11 mouse cellular contexts compared by ENCODE assay signal in genomic region chr10:95254046-95254445, GRCm38 (mm10).
DNase-seq lines count a peak whose midpoint lies in the region; ATAC-seq and TF ChIP-seq lines count a peak whose summit lies in the region.
"Had no signal": no experiment of that assay in that cellular context is flagged by ENCODE, and none has a peak within 500 bp of the region (broad histone marks: within the 10 kb centered on the region; RNA-seq: fewer than 3 reads in every experiment).

No protein-coding gene starts in this region.

- no peak for TF ChIP-seq EP300 in ES-Bruce4 (IDR thresholded peaks at IDR 0.05; ENCODE audit: insufficient read depth, low read depth, low read length)

- H3K27me3 ChIP-seq in hindbrain, embryonic 10.5 days (ENCODE audit: insufficient read depth, poor library complexity, severe bottlenecking): no peaks in the 10 kb centered on the region
- H3K27me3 ChIP-seq in hindbrain, embryonic 11.5 days (ENCODE audit: control insufficient read depth, insufficient read depth, low read length): no peaks in the 10 kb centered on the region
- H3K27me3 ChIP-seq in ES-Bruce4 (ENCODE audit: control insufficient read depth, insufficient read depth, low read length, poor library complexity, severe bottlenecking): no peaks in the 10 kb centered on the region
- H3K27me3 ChIP-seq in limb, embryonic 12.5 days: peaks cover 7% of the 10 kb centered on the region; the same call in 1 of the 2 replicates
- H3K27me3 ChIP-seq: kidney, embryonic 15.5 days had no signal

- intact Hi-C loops in left cerebral cortex, postnatal 4 days (cut with DNase I): no loop called here

- WGBS in hindbrain, embryonic 10.5 days: 52% methylated on average over 3 of the region's 3 CpGs
- WGBS in hindbrain, embryonic 11.5 days: 35% methylated on average over 3 of the region's 3 CpGs
- WGBS in limb, embryonic 12.5 days: 64% methylated on average over 3 of the region's 3 CpGs

- no peak for ATAC-seq in hindbrain, embryonic 11.5 days (ENCODE audit: low FRiP score)
- ATAC-seq in limb, embryonic 12.5 days (ENCODE audit: insufficient number of reproducible peaks, insufficient read depth, low FRiP score, low TSS enrichment, low read depth): no peak

- H3K36me3 ChIP-seq in hindbrain, embryonic 10.5 days: no peaks in the 10 kb centered on the region
- H3K36me3 ChIP-seq in hindbrain, embryonic 11.5 days (ENCODE audit: control insufficient read depth, insufficient read depth, low read length): no peaks in the 10 kb centered on the region
- H3K36me3 ChIP-seq in ES-Bruce4 (ENCODE audit: control insufficient read depth, insufficient read depth, low read length, poor library complexity, severe bottlenecking): no peaks in the 10 kb centered on the region
- H3K36me3 ChIP-seq in limb, embryonic 12.5 days: no peaks in the 10 kb centered on the region
- H3K36me3 ChIP-seq: kidney, embryonic 15.5 days had no signal

- peaks cover 54% of the 10 kb centered on the region for H3K4me1 ChIP-seq in hindbrain, embryonic 10.5 days (replicated peaks)
- peaks cover 8% of the 10 kb centered on the region; the same call in 1 of the 2 replicates for H3K4me1 ChIP-seq in hindbrain, embryonic 11.5 days (replicated peaks; ENCODE audit: control insufficient read depth, insufficient read depth, low read length)
- H3K4me1 ChIP-seq in ES-Bruce4 (ENCODE audit: control insufficient read depth, insufficient read depth, low read length): peaks cover 6% of the 10 kb centered on the region
- H3K4me1 ChIP-seq in brown adipose tissue, adult 24 weeks (ENCODE audit: control insufficient read depth, insufficient read depth, insufficient read length, low read length): peaks cover 11% of the 10 kb centered on the region; the same call in 1 of the 2 replicates
- H3K4me1 ChIP-seq in limb, embryonic 12.5 days (replicated peaks): peaks cover 40% of the 10 kb centered on the region

- H3K27ac ChIP-seq in hindbrain, embryonic 10.5 days: peak overlapping the region; percentile 69
- H3K27ac ChIP-seq in hindbrain, embryonic 11.5 days (ENCODE audit: low read depth, low read length): no peak overlapping the region
- H3K27ac ChIP-seq in ES-Bruce4 (ENCODE audit: insufficient read depth, low read length): peak overlapping the region; percentile 64
- H3K27ac ChIP-seq in brown adipose tissue, adult 24 weeks (replicated peaks; ENCODE audit: low read depth, low read length): no peak overlapping the region
- H3K27ac ChIP-seq in limb, embryonic 12.5 days: peak overlapping the region; percentile 86
- H3K27ac ChIP-seq: kidney, embryonic 15.5 days had no signal

- H3K9ac ChIP-seq in hindbrain, embryonic 11.5 days (ENCODE audit: low read depth, low read length): no peak overlapping the region
- H3K9ac ChIP-seq in ES-Bruce4 (ENCODE audit: low read depth, poor library complexity, severe bottlenecking): no peak overlapping the region
- no peak overlapping the region for H3K9ac ChIP-seq in limb, embryonic 12.5 days (replicated peaks)
- H3K9ac ChIP-seq: kidney, embryonic 15.5 days had no signal

- no peak for TF ChIP-seq CTCF in ES-Bruce4 (IDR thresholded peaks at IDR 0.05; ENCODE audit: low read depth, low read length)

- no peak for TF ChIP-seq POLR2A in ES-Bruce4 (IDR thresholded peaks at IDR 0.05; ENCODE audit: insufficient read depth, low read length)

- no peak overlapping the region for H3K4me2 ChIP-seq in hindbrain, embryonic 11.5 days (replicated peaks; ENCODE audit: low read depth, low read length)
- no peak overlapping the region for H3K4me2 ChIP-seq in limb, embryonic 12.5 days

- no peak overlapping the region for H3K4me3 ChIP-seq in hindbrain, embryonic 10.5 days
- no peak overlapping the region for H3K4me3 ChIP-seq in hindbrain, embryonic 11.5 days (ENCODE audit: low read depth, low read length)
- H3K4me3 ChIP-seq in ES-Bruce4 (ENCODE audit: low read depth, low read length): peak overlapping the region; percentile 7; the same call in 1 of the 2 replicates
- 0 out of 2 replicates have a peak overlapping the region, but pooled peaks have one; percentile 4 for H3K4me3 ChIP-seq in brown adipose tissue, adult 24 weeks (ENCODE audit: insufficient read depth, low read depth, low read length)
- H3K4me3 ChIP-seq in limb, embryonic 12.5 days (replicated peaks): no peak overlapping the region
- H3K4me3 ChIP-seq: kidney, embryonic 15.5 days; megakaryocyte, embryonic 14.5 days had no signal

- DNase-seq in hindbrain, embryonic 10.5 days (ENCODE audit: low spot score): no peak
- no peak for DNase-seq in hindbrain, embryonic 11.5 days (ENCODE audit: low spot score)
- no peak for DNase-seq in Muller cell, postnatal 12 days (ENCODE audit: inconsistent ontology term)
- no peak for DNase-seq in left cerebral cortex, postnatal 4 days
- DNase-seq: thymus, postnatal 36 days had no signal

- no peaks in the 10 kb centered on the region for H3K9me3 ChIP-seq in hindbrain, embryonic 10.5 days
- H3K9me3 ChIP-seq in hindbrain, embryonic 11.5 days (ENCODE audit: control insufficient read depth, low read length): no peaks in the 10 kb centered on the region
- H3K9me3 ChIP-seq in ES-Bruce4 (replicated peaks; ENCODE audit: control insufficient read depth, insufficient read depth, low read length, poor library complexity, severe bottlenecking): no peaks in the 10 kb centered on the region
- no peaks in the 10 kb centered on the region for H3K9me3 ChIP-seq in limb, embryonic 12.5 days
- H3K9me3 ChIP-seq: G1E; kidney, embryonic 15.5 days; megakaryocyte, embryonic 14.5 days had no signal

Comparison
In these comparisons a context has a peak if more than half of its experiments do, and no peak if none do; other contexts are left out.
1. H3K27ac ChIP-seq: peak in hindbrain, embryonic 10.5 days (single experiment), ES-Bruce4 (single experiment) and limb, embryonic 12.5 days (single experiment); none in hindbrain, embryonic 11.5 days (single experiment) and brown adipose tissue, adult 24 weeks (single experiment).
2. H3K4me3 ChIP-seq: peak in ES-Bruce4 (single experiment) and brown adipose tissue, adult 24 weeks (single experiment); none in hindbrain, embryonic 10.5 days (single experiment), hindbrain, embryonic 11.5 days (single experiment) and limb, embryonic 12.5 days (single experiment).